Mouse (Mus musculus): ENCODE data around the gene Mfsd11.

DNA sequence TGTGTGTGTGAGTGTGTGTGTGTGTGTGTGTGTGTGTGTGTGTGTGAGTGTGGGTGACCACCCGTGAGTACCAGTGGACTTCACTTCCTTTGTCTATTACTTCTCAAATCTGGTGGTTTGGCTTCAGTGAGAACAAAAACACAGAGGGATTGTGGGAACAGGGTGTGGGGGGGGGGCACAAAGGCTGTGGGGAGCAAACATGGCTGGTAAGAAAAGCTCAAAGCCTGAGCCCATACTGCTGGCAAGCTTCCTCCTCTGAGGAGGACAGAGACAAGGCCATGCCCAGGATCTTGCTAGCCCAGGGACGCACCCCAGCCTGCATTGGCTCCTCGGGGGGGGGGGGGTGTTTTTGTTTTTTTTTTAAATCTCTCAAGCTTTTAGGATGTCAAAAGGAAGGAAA lies 44.7 kb upstream of the Mfsd11 start:
- TF ChIP-seq CTCF (IDR thresholded peaks at IDR 0.05; ENCODE audit: insufficient read depth, low read depth, low read length) (no peak), POLR2A (IDR thresholded peaks at IDR 0.05; ENCODE audit: insufficient read depth, low read depth, low read length) (no peak)

Data from olfactory bulb, adult 2 months (tissue).